Mouse (Mus musculus): ENCODE data around the gene Mettl6. TPM values are rescaled to one million over a fixed set of nuclear protein-coding genes. Genes with fewer than 3 reads are reported as not detected.

Mettl6 gene
- polyA plus RNA-seq, 1 experiment from 2014 or later = 48.7 TPM

DNA sequence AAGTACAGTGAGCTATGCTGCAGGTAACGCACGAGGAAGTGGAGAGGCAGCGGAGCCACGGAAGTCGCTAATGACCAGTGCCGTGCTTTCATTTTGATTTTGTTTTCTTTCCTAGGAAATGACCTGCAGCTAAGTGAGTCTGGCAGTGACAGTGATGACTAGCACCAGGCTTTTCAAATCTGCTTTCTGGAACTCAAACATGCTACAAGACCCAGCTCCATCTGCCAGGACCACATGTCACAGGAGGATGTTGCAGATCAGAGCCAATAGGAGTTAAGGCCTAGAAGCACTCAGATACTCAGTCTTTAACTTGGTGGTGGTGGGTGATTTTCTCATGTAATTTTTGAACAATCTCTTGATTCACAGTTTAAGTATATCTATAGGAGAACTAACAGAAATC is 11.6 kb upstream of the Mettl6 start:
- Histone ChIP-seq H3K4me1 (no peaks in the 10 kb centered on the region), H3K9me3 (no peaks in the 10 kb centered on the region), H3K9ac (no peak overlapping the region), H3K36me3 (replicated peaks) (peaks cover 68% of the 10 kb centered on the region), H3K4me3 (no peak overlapping the region), H3K4me2 (no peak overlapping the region), H3K27me3 (replicated peaks) (no peaks in the 10 kb centered on the region), H3K27ac (no peak overlapping the region)
- WGBS = 96% methylated on average over 6 of the region's 6 CpGs
- no peak for ATAC-seq (replicated peaks)

DNA sequence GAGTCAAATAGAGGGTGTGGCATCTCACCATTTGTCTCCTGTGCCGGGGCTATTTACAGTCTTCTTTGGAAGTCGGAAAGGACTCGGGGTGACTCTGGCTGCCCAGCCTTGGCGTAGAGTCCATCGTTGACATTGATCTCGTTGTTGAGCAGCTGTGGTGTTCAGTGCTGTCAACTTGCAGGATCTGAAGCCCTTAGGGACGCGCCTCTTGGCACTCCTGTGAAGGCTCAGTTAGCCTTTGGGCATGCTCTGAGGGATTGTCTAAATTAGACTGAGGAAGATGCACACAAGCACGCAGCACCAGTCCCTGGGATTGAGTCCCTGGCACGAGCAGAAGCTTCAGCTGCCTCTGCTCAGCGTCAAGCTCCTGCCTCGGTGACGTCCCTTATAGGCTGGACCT is 8.6 kb upstream of the Mettl6 start:
- no peak overlapping the region for H3K27ac ChIP-seq
- H3K4me2 ChIP-seq = no peak overlapping the region
- no peak for ATAC-seq (replicated peaks)
- no peaks in the 10 kb centered on the region for H3K9me3 ChIP-seq
- H3K9ac ChIP-seq = no peak overlapping the region
- H3K36me3 ChIP-seq (replicated peaks) = peaks cover 71% of the 10 kb centered on the region
- H3K27me3 ChIP-seq (replicated peaks) = no peaks in the 10 kb centered on the region
- no peaks in the 10 kb centered on the region for H3K4me1 ChIP-seq
- no peak overlapping the region for H3K4me3 ChIP-seq
- 95% methylated on average over 13 of the region's 13 CpGs for WGBS

DNA sequence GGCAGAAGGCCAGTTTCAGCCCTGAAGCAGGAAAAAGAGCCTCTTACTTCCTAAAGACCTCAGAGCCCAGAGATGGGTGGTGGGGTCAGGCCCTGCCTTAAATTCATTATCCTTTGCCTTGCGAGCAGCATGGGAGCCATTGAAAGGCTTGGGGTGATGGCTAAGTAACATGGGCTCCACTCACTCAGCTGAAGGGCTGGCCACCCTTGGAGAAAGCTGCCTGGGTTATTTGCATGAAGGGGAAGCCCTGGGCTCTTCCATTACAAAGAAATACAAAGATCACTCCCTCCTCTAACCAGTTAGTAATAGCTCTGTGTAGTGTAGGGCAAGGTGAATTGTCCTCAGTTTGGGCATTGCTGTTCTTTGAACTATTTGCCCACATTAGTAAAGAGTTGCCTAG is 4.7 kb upstream of the Mettl6 start:
- Histone ChIP-seq H3K4me3 (no peak overlapping the region), H3K27me3 (replicated peaks) (no peaks in the 10 kb centered on the region), H3K4me2 (no peak overlapping the region), H3K9me3 (no peaks in the 10 kb centered on the region), H3K36me3 (replicated peaks) (peaks cover 43% of the 10 kb centered on the region), H3K4me1 (peaks cover 21% of the 10 kb centered on the region), H3K27ac (no peak overlapping the region), H3K9ac (no peak overlapping the region)
- ATAC-seq (replicated peaks) = no peak
- 88% methylated on average over 1 of the region's 1 CpGs for WGBS

DNA sequence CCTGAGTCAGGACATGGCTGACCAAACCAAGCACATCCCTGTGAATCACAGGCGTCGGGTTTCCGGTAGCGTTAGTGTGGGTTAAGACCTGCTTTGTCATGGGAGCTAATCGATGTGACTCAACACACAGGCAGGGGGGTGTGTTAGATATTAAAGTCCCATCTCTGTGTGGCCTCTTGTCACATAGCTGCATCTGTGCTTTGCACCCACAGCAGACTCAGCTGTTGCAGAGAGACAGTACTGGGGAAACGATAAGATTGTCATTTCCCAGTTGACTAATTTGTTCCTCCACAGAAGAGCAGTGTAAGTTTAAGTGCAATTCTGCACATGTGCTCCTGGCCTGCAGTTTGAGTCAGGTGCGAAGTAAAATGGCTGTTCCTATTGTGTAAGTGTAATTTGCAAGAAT is 1.4 kb upstream of the Mettl6 start:
- no peaks in the 10 kb centered on the region for H3K9me3 ChIP-seq
- H3K4me3 ChIP-seq = peak overlapping the region; percentile 97
- peaks cover 41% of the 10 kb centered on the region for H3K4me1 ChIP-seq
- WGBS = 53% methylated on average over 7 of the region's 7 CpGs
- peak overlapping the region; percentile 96; the same call in 1 of the 2 replicates for H3K9ac ChIP-seq
- no peaks in the 10 kb centered on the region for H3K27me3 ChIP-seq (replicated peaks)
- no peak overlapping the region for H3K27ac ChIP-seq
- ATAC-seq (replicated peaks) = no peak
- peak overlapping the region; percentile 80 for H3K4me2 ChIP-seq
- peaks cover 21% of the 10 kb centered on the region for H3K36me3 ChIP-seq (replicated peaks)

DNA sequence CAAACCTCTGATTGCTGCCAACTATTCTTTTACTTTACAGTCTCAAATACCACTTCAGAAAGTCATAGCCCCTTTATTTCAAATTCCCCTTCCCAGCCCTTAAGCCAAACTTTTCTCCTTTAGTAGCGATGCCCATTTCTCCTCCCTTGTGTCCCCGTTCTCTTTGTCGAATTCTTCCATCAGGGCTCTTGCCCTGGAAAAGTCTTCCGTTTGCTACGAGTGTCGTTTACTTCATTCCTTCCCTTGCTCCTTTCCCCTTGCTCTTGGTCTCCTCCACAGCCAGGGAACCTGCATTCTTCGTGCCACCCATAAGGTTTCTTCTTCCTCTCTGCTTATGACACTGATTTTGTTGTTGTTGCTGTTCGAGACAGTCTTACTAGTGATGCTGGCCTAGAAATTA is 698 bp upstream of the Mettl6 start:
- H3K9ac ChIP-seq = peak overlapping the region; percentile 96
- peak overlapping the region; percentile 80 for H3K4me2 ChIP-seq
- peak overlapping the region; percentile 97 for H3K4me3 ChIP-seq
- H3K27ac ChIP-seq = peak overlapping the region; percentile 89
- H3K27me3 ChIP-seq (replicated peaks) = no peaks in the 10 kb centered on the region
- WGBS = 4% methylated on average over 8 of the region's 8 CpGs
- H3K36me3 ChIP-seq (replicated peaks) = peaks cover 15% of the 10 kb centered on the region
- peaks cover 41% of the 10 kb centered on the region for H3K4me1 ChIP-seq
- H3K9me3 ChIP-seq = no peaks in the 10 kb centered on the region
- ATAC-seq (replicated peaks) = no peak

DNA sequence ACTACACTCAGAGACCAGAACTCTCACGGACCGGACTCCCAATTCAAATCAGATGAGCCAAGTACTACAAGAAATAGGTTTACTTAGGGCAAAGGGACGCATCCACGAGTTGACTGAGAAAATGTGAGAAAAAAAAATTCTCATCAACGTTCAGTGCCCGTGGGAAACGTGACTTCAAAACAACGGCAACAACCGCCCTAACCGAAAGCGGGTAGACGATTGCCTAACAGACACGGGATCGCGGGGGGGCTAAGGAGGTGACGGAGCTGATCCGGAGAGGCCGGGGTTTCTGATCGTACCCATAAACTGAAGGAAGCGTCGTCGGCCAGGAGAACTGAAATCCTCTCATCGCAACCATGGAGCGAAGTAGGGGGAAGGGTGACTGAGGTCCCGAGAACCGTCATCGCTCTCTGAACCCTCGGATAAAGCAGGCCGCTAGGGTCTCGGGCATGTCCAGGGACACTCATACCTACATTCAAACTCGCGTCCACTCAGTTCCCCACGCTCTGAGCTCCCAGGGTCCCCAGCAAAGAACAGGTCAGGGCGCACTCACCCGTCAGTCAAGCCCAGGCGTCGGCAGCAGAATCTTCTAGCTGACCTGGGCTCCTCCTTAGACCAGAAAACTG is 378 bp downstream of the Mettl6 start, which contains the start of gene Eaf1:
Gene Eaf1 (plus strand): TSS at position 51 of the 626 bp plus-strand sequence.
- 2% methylated on average over 37 of the region's 37 CpGs for WGBS
- ATAC-seq (replicated peaks) = no peak; the same call in 1 of the 2 replicates
- Histone ChIP-seq H3K9me3 (no peaks in the 10 kb centered on the region), H3K36me3 (replicated peaks) (peaks cover 11% of the 10 kb centered on the region; the same call in 1 of the 2 replicates), H3K4me1 (peaks cover 41% of the 10 kb centered on the region), H3K27me3 (replicated peaks) (no peaks in the 10 kb centered on the region), H3K9ac (peak within 1 kb of the TSS; percentile 96), H3K4me3 (peak within 1 kb of the TSS; percentile 97), H3K4me2 (peak within 1 kb of the TSS; percentile 80), H3K27ac (peak within 1 kb of the TSS; percentile 89)

DNA sequence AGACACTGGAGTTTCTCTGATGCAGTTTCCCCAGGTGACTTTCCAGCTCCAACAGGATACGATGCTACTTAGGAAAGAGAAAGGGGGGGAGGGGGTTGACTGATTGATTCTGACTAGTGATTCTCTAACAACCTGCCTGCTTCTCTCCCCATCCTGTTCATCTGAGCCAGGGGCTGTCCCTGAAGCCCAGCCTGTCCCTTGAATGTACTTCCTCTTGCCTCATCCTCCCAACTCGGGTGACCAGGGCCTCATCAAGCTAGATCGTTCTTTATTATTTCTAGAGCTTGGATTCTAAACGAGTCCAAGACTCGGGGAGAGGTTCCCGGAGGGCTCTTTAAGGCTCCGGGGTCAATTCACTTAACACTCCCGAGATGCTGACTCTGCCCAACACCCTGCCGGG is 939 bp downstream of the Mettl6 start:
- H3K36me3 ChIP-seq (replicated peaks) = peaks cover 10% of the 10 kb centered on the region; the same call in 1 of the 2 replicates
- peak overlapping the region; percentile 97 for H3K4me3 ChIP-seq
- WGBS = 56% methylated on average over 9 of the region's 9 CpGs
- no peaks in the 10 kb centered on the region for H3K27me3 ChIP-seq (replicated peaks)
- peak overlapping the region; percentile 80 for H3K4me2 ChIP-seq
- H3K27ac ChIP-seq = no peak overlapping the region
- no peak for ATAC-seq (replicated peaks)
- peaks cover 41% of the 10 kb centered on the region for H3K4me1 ChIP-seq
- H3K9ac ChIP-seq = peak overlapping the region; percentile 96
- no peaks in the 10 kb centered on the region for H3K9me3 ChIP-seq

DNA sequence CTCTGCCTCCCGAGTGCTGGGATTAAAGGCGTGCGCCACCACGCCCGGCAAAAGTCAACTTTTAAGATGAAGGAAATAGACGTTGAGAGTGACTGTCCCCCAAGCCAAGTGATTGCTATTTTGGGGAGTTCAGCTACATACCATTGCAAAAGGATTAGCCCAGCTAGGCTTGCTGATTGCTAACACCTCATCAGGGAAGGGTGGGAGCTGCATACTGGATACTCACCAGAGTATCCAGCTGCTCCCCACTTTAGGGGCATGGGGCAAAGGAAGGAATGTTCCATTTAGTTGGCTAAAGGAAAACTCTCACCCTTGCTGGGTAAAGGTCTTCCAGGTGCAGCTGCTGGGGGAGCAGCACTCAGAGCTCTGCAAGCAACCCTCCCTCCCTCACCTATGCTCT is 6.8 kb downstream of the Mettl6 start:
- Histone ChIP-seq H3K36me3 (replicated peaks) (peaks cover 50% of the 10 kb centered on the region), H3K9me3 (no peaks in the 10 kb centered on the region), H3K4me2 (no peak overlapping the region), H3K9ac (no peak overlapping the region), H3K27ac (no peak overlapping the region), H3K4me3 (no peak overlapping the region), H3K27me3 (replicated peaks) (no peaks in the 10 kb centered on the region), H3K4me1 (peaks cover 7% of the 10 kb centered on the region)
- 96% methylated on average over 6 of the region's 6 CpGs for WGBS
- no peak for ATAC-seq (replicated peaks)

DNA sequence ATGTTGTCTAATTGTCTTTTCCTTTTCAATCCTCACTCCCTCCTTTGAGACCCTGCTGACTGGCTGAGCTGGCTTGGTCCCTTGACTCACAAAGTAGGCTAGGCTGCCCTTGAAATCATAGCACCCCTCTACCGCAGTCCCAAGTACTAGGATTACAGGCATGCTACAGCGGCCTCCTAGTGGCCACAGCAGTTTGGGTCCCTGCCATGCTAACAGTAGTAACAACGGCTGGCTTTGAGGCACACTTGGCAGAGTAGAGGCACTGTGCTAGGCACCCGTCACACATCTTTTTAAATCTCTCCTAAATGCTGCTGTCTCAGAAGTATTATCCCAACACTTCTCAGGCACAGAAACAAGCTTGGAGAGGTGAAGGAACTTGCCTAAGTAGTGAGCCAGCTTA is 8.4 kb downstream of the Mettl6 start:
- Histone ChIP-seq H3K4me3 (no peak overlapping the region), H3K36me3 (replicated peaks) (peaks cover 63% of the 10 kb centered on the region), H3K9ac (no peak overlapping the region), H3K9me3 (no peaks in the 10 kb centered on the region), H3K4me1 (no peaks in the 10 kb centered on the region), H3K4me2 (no peak overlapping the region), H3K27ac (no peak overlapping the region), H3K27me3 (replicated peaks) (no peaks in the 10 kb centered on the region)
- no peak for ATAC-seq (replicated peaks)
- WGBS = 88% methylated on average over 4 of the region's 4 CpGs

DNA sequence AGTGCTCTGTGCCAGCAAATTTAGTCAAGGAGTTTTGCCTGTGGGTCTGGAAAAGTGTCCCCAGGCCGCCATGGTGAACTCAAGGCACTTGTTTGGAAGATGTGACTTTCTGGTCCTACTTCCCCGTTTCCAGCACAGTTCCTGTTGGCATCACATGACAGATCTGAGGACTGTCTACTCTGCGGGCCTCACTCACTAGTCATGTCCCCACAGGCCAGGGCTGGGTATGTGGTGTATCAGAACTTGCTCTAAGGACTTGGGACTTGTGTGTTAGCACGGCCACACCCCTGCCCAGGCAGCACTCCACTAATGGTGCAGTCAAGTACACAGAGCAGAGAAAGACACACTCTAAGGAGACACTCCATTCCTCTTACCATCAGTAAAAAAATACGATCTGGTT is 12.4 kb downstream of the Mettl6 start:
- H3K9me3 ChIP-seq = no peaks in the 10 kb centered on the region
- no peak overlapping the region for H3K4me3 ChIP-seq
- H3K27me3 ChIP-seq (replicated peaks) = no peaks in the 10 kb centered on the region
- no peak overlapping the region for H3K27ac ChIP-seq
- H3K9ac ChIP-seq = no peak overlapping the region
- H3K36me3 ChIP-seq (replicated peaks) = peaks cover 76% of the 10 kb centered on the region
- H3K4me2 ChIP-seq = no peak overlapping the region
- H3K4me1 ChIP-seq = no peaks in the 10 kb centered on the region
- no peak for ATAC-seq (replicated peaks)
- WGBS = 92% methylated on average over 5 of the region's 5 CpGs

DNA sequence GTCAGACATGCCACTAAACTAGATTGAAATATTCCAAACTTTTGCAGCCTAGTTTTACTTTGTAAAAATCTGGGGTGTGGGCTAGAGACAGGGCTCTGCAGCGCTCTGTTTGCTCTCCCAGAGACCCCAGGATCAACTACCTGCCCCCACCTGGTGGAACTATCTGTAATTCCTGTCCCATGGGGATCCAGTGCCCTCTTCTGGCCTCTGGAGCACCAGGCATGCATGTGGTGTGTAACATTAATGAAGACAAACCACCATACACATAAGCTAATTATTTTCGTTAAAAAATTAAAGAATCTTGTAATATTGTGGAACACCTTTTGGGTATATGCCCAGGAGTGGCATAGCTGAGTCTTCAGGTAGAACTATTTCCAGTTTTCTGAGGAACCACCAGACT is 21.5 kb downstream of the Mettl6 start:
- 77% methylated on average over 2 of the region's 2 CpGs for WGBS
- Histone ChIP-seq H3K9ac (no peak overlapping the region), H3K4me2 (no peak overlapping the region), H3K4me3 (no peak overlapping the region), H3K27me3 (replicated peaks) (no peaks in the 10 kb centered on the region), H3K27ac (no peak overlapping the region), H3K9me3 (no peaks in the 10 kb centered on the region), H3K36me3 (replicated peaks) (no peaks in the 10 kb centered on the region), H3K4me1 (no peaks in the 10 kb centered on the region)
- ATAC-seq (replicated peaks) = no peak

DNA sequence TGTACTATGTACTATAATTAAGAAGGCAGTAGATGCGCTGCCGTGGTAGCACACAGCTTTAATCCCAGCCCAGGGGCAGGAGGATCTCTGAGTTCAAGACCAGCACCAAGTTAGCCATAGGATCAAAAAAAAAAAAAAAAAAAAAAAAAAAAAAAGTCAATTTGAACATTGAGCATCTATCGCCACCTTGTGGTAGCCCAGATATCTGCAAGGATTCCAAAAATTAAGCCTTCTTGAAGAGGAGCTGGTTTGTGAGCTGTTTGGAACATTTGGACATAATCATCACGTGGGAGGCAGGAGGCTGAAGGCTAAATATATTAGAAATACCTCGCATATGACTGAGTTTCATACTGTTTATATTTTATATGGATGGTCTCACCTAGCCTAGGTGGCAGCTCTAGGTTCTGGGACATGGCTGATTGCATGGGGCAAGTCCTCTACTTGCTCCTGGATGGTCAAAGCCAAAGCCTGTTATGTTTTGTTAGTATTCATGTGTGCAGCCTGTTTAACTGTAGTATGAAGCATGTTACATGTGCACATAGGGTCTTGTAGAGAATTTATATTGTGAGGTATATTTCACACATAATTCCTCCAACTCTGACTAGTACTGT is 22.3 kb downstream of the Mettl6 start:
- Histone ChIP-seq H3K36me3 (replicated peaks) (no peaks in the 10 kb centered on the region), H3K9ac (no peak overlapping the region), H3K4me2 (no peak overlapping the region), H3K27me3 (replicated peaks) (no peaks in the 10 kb centered on the region), H3K4me1 (no peaks in the 10 kb centered on the region), H3K27ac (no peak overlapping the region), H3K4me3 (no peak overlapping the region), H3K9me3 (no peaks in the 10 kb centered on the region)
- no peak for ATAC-seq (replicated peaks)
- 8% methylated on average over 5 of the region's 5 CpGs for WGBS

DNA sequence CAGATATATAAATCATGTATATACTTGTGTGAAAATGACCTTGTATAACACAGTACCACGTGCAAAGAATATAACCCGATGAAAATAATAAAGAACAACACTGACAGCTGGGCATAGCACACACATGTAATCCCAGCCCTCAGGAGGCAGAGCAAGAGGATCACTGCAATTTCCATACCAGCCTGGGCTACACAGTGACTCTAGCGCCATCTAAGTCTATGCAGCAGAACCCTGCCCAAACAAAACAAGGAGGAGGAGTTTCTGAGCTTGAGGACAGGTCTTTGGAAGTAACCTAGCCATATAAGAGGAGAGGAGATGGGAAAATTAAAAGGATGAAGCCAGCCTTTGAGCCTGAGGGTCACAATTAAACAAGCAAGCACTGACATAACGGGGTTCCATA is 25.1 kb downstream of the Mettl6 start:
- H3K4me1 ChIP-seq = no peaks in the 10 kb centered on the region
- no peak for ATAC-seq (replicated peaks)
- no peak overlapping the region for H3K4me2 ChIP-seq
- H3K27ac ChIP-seq = no peak overlapping the region
- no peak overlapping the region for H3K9ac ChIP-seq
- H3K9me3 ChIP-seq = no peaks in the 10 kb centered on the region
- WGBS = 57% methylated on average over 4 of the region's 4 CpGs
- H3K27me3 ChIP-seq (replicated peaks) = no peaks in the 10 kb centered on the region
- H3K36me3 ChIP-seq (replicated peaks) = no peaks in the 10 kb centered on the region
- H3K4me3 ChIP-seq = no peak overlapping the region

Data from midbrain, embryonic 15.5 days (tissue).